Mouse (Mus musculus): ENCODE data around the gene Pigp.
A peak's percentile ranks its signal among the peaks of the same experiment; 100 is the strongest.
"Not testable (repeated sequence)": the region's sequence is repeated elsewhere in the genome, so short reads cannot be mapped to it uniquely, and the experiment has no call there.

Gene Pigp

GRCm38 (mm10) chr16:94356776-94357494 lies 14.7 kb downstream of the Pigp start:
- DNase-seq: no peak

DNA sequence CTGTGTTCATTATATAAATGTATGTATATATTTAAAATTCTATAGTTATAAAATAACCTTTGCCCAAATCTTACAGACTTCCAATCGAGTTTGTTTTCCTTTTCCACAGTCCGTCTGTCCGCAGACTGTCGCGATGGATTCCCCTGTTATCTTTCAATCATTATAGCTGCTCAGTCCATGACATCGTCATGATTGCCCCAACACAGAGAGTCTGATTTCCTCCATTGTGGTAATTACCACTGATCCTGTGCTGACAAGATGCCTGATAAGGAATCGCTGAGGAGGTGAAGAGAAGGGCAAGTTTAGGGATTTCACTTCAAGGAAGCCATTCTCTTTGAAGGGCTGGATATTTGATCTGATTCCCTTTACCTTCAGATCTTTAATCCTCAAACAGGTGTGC lies 15.6 kb downstream of the Pigp start:
- DNase-seq: no peak

DNA sequence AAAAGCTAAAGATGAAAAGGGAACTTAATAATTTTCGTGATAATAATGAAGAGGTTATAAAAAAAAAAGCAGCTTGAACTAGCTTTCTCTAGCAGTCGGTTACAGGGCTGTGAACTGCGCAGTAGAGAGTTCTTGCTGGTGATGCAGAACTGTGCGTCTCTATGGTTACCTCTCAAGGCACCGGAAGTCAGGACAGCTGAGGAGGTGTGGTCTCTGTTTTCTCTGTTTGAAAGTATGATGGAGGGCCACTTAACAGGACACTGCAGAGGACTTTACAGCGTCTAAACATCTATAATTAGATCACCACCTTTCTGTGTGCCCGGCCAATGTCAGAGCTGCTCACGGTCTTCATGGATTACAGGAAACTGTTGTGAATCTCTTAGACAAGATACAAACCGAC lies 17.2 kb downstream of the Pigp start:
- DNase-seq: peak in 1 of 2 experiments; percentile 32

GRCm38 (mm10) chr16:94350287-94350677 lies 21.4 kb downstream of the Pigp start:
- DNase-seq: no peak

DNA sequence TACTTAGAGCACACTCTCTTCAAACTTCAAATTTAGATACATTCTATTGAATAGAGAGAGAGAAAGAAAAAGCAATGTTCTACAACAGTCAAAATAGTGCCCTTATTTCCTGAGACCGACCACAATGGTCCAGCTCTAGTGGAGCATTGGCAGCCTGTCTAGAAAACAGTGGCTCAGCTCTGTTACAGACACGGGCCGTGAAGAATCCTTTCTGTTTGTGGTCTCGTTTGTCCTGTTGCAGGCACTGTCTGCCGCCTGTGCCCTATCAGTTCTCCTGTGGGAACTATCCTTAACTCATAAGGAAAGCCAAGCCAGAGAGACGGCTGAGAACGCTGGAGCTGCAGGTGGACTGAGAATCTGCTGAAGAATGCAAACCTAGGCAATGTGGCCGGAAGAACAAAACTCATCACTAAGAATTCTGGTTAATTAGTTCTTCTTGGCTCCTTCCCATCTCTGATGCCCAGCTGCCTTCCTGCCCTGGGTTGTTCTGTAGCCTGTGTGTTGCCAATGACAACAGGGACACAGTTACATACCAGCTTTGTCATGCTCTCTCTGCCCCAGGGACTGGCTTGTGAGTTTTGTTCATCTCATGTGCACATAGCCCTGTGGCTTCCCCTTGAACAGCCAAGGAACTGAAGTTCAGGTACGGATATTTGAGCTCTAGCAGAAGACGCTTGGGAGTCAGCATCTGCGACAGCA lies 21.9 kb downstream of the Pigp start:
- DNase-seq: no peak

- DNase-seq: no peak
Measured at GRCm38 (mm10) chr16:94348779-94349178, 22.9 kb downstream of the Pigp start.

DNA sequence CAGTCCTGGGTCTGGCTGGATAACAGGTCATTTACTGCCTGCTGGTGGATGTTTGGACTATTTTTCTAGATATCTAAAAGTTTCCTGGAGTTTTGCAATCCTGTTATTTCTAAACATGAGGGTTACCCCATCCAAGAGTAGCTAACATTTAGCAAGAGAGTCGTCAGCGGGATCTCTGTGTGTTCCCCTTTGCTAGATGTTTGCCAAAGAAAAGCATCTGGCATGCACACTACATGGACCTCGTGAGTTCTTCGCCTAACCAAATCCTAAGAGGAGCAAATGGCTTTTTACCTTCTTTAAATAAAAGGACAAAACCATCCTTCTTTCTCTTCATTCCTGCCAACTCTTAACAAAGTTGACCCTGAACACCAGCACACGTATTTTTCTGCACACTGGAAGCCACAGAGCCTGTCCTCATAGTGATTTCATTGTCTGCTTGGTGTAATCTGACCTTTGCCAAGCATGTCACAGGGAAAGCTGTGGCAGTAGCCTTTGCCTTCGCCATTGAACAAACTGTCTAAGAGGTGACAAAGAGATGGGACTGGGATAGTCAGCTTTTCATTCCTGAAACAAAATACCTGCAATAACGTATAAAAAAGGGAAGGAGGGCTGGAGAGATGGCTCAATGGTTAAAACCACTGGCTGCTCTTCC lies 24.4 kb downstream of the Pigp start:
- DNase-seq: no peak

GRCm38 (mm10) chr16:94345733-94346132 lies 25.9 kb downstream of the Pigp start:
- no peak for DNase-seq

DNA sequence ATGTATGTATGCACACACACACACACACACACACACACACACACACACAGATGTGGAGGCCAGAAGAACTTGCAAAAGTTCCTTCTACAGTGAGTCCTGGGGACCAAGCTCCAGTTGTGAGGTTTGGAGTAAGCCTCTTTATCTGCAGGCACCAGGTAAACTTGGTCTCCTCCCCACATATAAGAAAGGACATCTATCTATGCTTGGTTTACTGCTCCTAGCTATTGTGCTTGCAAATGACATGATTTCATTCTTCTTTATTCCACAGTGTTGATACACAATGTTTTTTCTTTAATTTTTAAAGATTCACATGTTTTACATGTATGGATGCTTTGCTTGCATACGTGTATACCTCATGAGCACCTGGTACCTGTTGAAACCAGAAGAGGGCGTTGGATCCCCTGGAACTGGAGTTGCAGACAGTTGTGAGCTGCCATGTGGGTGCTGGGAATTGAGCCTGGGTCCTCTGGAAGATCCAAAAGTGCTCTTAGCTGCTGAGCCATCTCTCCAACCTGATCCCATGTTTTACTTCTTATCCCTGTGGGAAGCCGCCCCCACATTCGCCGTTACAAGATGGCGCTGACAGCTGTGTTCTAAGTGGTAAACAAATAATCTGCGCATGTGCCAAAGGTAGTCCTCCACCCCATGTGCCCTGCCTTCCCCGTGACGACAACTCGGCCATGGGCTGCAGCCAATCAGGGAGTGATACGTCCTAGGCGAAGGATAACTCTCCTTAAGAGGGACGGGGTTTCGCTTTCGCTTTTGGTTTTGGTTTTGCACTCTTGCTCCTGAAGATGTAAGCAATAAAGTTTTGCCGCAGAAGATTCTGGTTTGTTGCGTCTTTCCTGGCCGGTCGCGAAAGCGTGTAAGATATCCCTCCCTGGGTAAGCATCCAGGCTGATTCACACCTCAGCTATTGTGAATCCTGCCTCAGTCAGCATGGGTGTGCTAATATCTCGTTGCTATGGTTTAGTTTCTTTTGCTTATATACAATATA lies 32.2 kb downstream of the Pigp start:
- DNase-seq: not testable (repeated sequence)

GRCm38 (mm10) chr16:94335656-94336055 lies 36.0 kb downstream of the Pigp start:
- no peak for DNase-seq

DNA sequence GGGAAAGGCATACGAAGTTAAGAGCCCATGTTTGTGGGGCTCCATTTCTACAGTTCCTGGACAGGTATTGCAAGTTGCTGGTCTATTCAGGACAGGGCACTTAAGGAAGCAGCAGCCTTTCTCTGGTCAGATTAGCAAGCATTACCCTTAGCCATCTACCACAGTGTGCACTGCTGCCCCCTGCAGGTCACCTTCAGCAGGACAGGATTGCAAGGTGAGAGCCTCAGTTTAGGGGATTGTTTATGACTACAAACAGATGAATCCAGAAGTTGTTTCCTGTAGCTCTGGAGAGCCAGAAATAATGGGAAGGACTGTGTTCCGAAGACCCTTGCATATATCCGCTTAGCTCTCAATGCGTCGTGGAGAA lies 39.8 kb downstream of the Pigp start:
- peak in 1 of 2 experiments; percentile 27 for DNase-seq

GRCm38 (mm10) chr16:94331233-94331885 lies 40.3 kb downstream of the Pigp start:
- no peak for DNase-seq

GRCm38 (mm10) chr16:94330429-94330828 lies 41.2 kb downstream of the Pigp start:
- DNase-seq: no peak

GRCm38 (mm10) chr16:94328881-94329867 lies 42.5 kb downstream of the Pigp start:
- DNase-seq: no peak

DNA sequence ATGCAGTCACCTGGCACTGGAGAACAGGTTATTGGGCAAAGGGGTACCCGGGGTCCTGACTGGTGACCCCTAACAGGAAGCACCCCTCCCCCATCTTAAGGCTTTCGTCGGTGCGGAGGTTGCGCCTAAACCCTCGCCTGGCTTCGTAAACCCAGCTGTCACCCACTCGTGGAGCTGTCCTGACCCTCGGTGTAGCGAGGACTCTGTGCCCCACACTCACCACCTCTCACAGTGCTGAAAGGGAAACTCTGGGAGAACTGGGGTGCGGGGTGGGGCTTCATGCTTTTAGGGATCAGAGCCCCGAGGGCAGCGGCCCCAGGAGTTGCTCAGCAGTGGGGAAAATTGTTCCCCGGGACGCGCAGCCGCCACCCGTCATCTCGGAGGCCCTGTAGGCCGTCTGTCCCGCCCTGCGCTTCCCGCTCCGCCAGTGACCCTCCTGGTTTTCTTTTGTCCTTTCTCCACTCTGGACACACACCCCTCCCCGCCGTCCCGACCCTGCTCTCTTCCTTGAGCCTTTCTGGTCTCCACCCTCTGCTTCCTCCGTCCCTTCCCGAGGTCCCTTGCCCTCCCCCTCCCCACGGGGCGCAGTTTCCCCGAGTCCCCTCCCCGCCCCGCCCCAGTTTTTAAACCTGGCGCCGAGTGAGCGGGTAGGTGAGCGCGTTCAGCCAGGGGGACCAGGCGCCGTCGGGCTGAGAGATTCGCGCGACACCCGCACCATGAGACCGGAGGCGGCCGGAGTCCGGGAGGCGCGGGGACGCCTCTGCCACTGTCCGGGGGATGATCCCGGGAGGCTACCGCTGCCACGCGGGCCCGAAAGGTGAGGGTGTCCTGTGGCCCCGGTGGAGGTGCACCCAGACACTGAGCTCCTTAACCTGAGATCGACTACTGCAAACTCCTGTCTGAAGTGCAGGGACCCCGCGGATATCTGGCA lies 43.6 kb downstream of the Pigp start, which contains the start of gene Ripply3:
Gene Ripply3 (plus strand): TSS at position 640 of the 931 bp plus-strand sequence.
- DNase-seq: no peak

DNA sequence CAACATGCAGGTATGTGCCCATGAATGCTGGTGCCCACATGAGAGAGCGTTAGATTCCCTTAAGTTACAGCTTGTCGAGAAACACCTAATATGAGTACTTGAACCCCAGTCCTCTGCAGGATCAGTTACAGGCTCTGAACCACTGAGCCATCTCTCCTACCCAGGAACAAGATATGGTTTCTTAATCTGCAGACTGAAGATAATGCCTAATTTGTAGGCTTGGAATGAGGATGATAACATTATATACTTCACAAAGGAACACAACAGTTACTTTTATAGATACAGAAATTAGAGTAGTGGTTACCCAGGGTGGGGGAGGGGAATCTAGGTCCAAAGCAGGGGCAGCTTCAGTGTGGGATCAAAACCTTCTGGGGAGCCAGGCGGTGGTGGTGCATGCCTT lies 45.6 kb downstream of the Pigp start:
- no peak for DNase-seq

DNA sequence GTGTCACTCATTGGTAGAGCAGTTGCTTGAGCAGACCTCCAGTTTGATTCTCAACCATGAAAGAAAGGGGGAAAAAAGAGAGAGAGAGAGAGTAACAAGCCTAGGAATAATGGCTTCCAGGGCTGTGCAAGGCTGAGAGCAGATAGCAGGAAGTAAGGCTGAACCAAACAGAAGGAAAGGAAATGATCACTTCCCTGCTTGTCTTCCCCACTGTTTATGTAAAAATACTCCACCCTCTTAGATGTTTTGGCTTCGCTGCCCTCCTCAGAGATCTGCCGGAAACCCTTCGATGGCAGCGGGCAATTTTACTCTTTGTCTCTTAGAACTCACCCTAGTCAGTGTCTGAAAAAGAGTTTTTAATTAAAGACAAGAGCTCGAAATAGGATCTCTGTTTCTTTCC lies 48.0 kb downstream of the Pigp start:
- no peak for DNase-seq

GRCm38 (mm10) chr16:94320223-94320622 lies 51.4 kb downstream of the Pigp start:
- no peak for DNase-seq

- DNase-seq: no peak
Measured at GRCm38 (mm10) chr16:94317752-94318151, 53.9 kb downstream of the Pigp start.

GRCm38 (mm10) chr16:94315215-94315614 lies 56.4 kb downstream of the Pigp start:
- DNase-seq: no peak
